Mouse (Mus musculus) myocyte (in vitro differentiated cells): ENCODE measurements at regions not wholly inside any gene's neighbourhood (a gene's known extent, or its start where the extent isn't known, plus 50 kb on each side); places are given as distances from the start of the nearest gene placed in this dataset.

ENCODE experiments used
- CEBPB ChIP-seq: IDR thresholded peaks from 2 replicates; pipeline ENCODE4 v1.6.1; 2011; ENCODE audit warnings: mild to moderate bottlenecking, moderate library complexity; ENCODE audit not compliant: poor library complexity, insufficient read depth, severe bottlenecking
- E2F4 ChIP-seq: IDR thresholded peaks from one replicate; pipeline ENCODE4 v1.6.1; 2011; ENCODE audit warnings: mild to moderate bottlenecking, control low read depth, moderate library complexity; ENCODE audit not compliant: insufficient read depth
- MAX ChIP-seq: IDR thresholded peaks from one replicate; pipeline ENCODE4 v1.6.1; 2011; ENCODE audit warnings: low read depth, mild to moderate bottlenecking, control low read depth
- POLR2A ChIP-seq: IDR thresholded peaks from one replicate; pipeline ENCODE4 v1.6.1; 2011; ENCODE audit warnings: low read depth, mild to moderate bottlenecking, control low read depth, moderate library complexity; ENCODE audit not compliant: insufficient read length
- POLR2AphosphoS2 ChIP-seq: IDR thresholded peaks from one replicate; pipeline ENCODE4 v1.6.1; 2011; ENCODE audit warnings: low read depth, control low read depth; ENCODE audit not compliant: insufficient read length
- REST ChIP-seq: IDR thresholded peaks from one replicate; pipeline ENCODE4 v1.6.1; 2011; ENCODE audit warnings: mild to moderate bottlenecking, control low read depth, moderate library complexity; ENCODE audit not compliant: insufficient read depth, insufficient read length
- TCF12 ChIP-seq: IDR thresholded peaks from one replicate; pipeline ENCODE4 v1.6.1; 2011; ENCODE audit warnings: mild to moderate bottlenecking, control low read depth; ENCODE audit not compliant: poor library complexity, insufficient read depth, severe bottlenecking
- TCF3 ChIP-seq: IDR thresholded peaks from one replicate; pipeline ENCODE4 v1.6.1; 2011; ENCODE audit warnings: low read depth, control low read depth; ENCODE audit not compliant: insufficient read length
- USF1 ChIP-seq: IDR thresholded peaks from one replicate; pipeline ENCODE4 v1.6.1; 2011; ENCODE audit warnings: low read depth, mild to moderate bottlenecking, control low read depth, moderate library complexity

DNA sequence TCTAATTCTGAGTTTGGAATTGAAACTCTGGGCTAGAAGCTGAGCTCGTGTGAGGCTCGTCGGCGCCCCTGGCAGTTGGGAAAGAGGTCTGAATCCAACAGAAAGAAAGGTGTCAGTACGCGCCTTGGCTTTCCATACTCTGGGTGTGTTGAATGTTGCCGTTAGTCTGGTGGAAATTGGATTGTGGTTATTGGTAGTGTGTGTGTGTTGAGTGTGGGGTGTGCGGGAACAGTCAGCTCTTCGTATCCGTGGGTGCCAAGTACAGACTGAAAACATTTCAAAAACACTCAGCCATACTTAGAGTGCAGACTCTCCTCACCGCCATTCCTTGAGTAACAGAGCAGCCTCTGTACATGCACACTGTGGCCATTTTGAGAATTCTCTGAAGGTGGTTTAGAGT, 566.9 kb downstream of the Tbc1d22a start:
- TF ChIP-seq TCF3 (no peak), POLR2A (no peak), MAX (no peak), POLR2AphosphoS2 (no peak), E2F4 (no peak), TCF12 (no peak), USF1 (no peak), CEBPB (no peak), REST (no peak)
